Mouse (Mus musculus) heart, embryonic 16.5 days (tissue): Measurements from ENCODE around the gene Xlr5a. TPM values are rescaled to one million over a fixed set of nuclear protein-coding genes. Genes with fewer than 3 reads are reported as not detected.
A peak's percentile ranks its signal among the peaks of the same experiment; 100 is the strongest.
"Not testable (repeated sequence)": the region's sequence is repeated elsewhere in the genome, so short reads cannot be mapped to it uniquely, and the experiment has no call there.

Source experiments
- ATAC-seq: fragments of 200-750 bp; cut with Nextera tagmentation; replicated peaks from 2 replicates; pipeline ENCODE4 v1.8.0; 2017; ENCODE audit warnings: moderate number of reproducible peaks; ENCODE audit not compliant: insufficient read depth, low FRiP score; ENCODE audit errors: extremely low read depth
- H3K27ac ChIP-seq: fragments of 300-500 bp; sonication (generic); 2 replicates; pipeline ENCODE4 v1.5.1; 2014; ENCODE audit warnings: mild to moderate bottlenecking, low read length, control low read depth, moderate library complexity
- H3K27me3 ChIP-seq: fragments of 300-500 bp; sonication (generic); 2 replicates; pipeline ENCODE4 v1.6.1; 2014; ENCODE audit warnings: low read length, mixed read lengths; ENCODE audit not compliant: control insufficient read depth, insufficient read depth
- H3K36me3 ChIP-seq: fragments of 300-500 bp; sonication (generic); 2 replicates; pipeline ENCODE4 v1.6.1; 2014; ENCODE audit not compliant: control insufficient read depth, insufficient read depth
- H3K4me1 ChIP-seq: fragments of 300-500 bp; sonication (generic); 2 replicates; pipeline ENCODE4 v1.6.1; 2014; ENCODE audit warnings: low read length, mixed read lengths; ENCODE audit not compliant: control insufficient read depth, insufficient read depth
- H3K4me2 ChIP-seq: fragments of 300-500 bp; sonication (generic); 2 replicates; pipeline ENCODE4 v1.6.1; 2014; ENCODE audit warnings: low read depth, mild to moderate bottlenecking, control low read depth, low read length
- H3K4me3 ChIP-seq: fragments of 300-500 bp; sonication (generic); 2 replicates; pipeline ENCODE4 v1.5.1; 2014; ENCODE audit warnings: mild to moderate bottlenecking, control low read depth, low read length
- H3K9ac ChIP-seq: fragments of 300-500 bp; sonication (generic); 2 replicates; pipeline ENCODE4 v1.6.1; 2014; ENCODE audit warnings: low read length, control low read depth
- H3K9me3 ChIP-seq: fragments of 300-500 bp; sonication (generic); replicated peaks from 2 replicates; pipeline ENCODE4 v1.6.1; 2016; ENCODE audit warnings: low read length; ENCODE audit not compliant: control insufficient read depth
- WGBS: fragments of 180-500 bp; shearing (Covaris S2); extraction: QIAGEN DNeasy Blood & Tissue Kit; methylation state at CpG from one replicate; pipeline ENCODE4 v1.1.7; 2014; 5-methylcytosine and 5-hydroxymethylcytosine counted together
- polyA plus RNA-seq: library from polyadenylated mRNA; unstranded; fragments of >200 nt; fragmentation: Nextera tagmentation; extraction: Ambion mirVana; gene quantifications from 2 replicates; pipeline ENCODE4 v1.2.1, GENCODE M21; 2015

The Xlr5a gene
- polyA plus RNA-seq, 1 experiment from 2014 or later = not detected

DNA sequence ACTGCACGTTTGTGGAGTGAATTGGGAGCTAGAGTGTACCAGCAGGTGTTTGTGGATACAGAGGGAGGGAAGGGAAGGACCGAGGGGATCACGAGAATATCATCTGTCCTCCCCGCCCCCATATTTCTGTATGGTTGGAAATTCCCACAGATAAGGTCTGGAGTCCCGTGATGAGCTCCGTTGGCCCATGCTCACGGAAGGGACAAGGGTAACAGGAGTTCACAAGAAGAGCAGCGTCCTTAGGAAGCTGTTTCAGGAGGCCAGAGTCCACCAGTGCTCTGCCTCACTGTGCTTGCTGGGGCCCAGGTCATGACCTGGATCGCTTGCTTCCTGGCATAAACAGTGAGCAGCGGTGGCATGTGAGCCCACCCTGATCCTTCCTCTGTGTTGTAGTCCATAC is 3.0 kb upstream of the Xlr5a start:
- not testable (repeated sequence) for H3K9ac ChIP-seq, H3K27me3 ChIP-seq, ATAC-seq, H3K36me3 ChIP-seq, H3K4me2 ChIP-seq, H3K27ac ChIP-seq, H3K4me3 ChIP-seq, H3K4me1 ChIP-seq, H3K9me3 ChIP-seq
- 45% methylated on average over 6 of the region's 10 CpGs for WGBS

DNA sequence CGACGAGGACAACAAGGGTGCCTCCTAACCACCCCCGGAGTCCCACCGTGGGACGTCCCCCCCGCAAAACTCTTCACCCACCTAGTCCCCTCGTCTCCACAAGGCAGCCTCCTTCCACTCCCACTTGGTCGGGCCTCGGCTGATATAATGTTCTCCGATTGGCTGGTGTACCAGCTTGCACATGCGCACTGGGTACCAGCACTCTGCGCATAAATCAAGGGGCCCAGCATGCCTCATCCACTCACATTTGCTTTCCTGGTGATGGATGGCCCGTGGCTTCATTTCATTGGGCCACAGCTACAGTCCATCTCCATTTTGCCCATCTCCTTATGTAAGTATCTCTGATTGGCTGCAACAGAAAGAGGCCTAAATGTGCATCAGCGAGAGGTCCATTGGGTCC is 27.5 kb downstream of the Xlr5a start, which contains the start of gene Xlr3c:
Gene Xlr3c, minus strand, starts transcription at position 121 of the 400 bp plus-strand sequence.
- not testable (repeated sequence) for H3K9ac ChIP-seq, H3K27me3 ChIP-seq, H3K27ac ChIP-seq, H3K4me1 ChIP-seq, H3K4me3 ChIP-seq, ATAC-seq, H3K9me3 ChIP-seq, H3K4me2 ChIP-seq, H3K36me3 ChIP-seq
- 81% methylated on average over 14 of the region's 14 CpGs for WGBS

DNA sequence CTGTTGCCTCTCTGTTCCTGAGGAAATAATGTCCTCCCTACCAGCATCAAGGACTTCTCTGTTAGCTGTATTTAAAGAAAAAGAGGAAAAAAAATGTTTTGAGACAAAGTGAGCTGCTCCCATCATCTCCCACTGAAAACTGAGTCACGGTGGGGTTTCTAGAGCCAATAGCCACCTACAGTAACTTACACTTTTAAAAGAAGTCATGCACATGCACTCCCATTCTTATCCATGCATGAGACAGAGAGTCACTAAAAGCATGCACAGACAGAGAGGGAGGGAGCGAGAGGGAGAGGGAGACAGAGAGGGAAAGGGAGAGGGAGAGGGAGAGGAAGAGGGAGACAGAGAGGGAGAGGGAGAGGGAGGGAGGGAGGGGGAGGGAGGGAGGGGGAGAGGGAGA is 30.3 kb downstream of the Xlr5a start:
- not testable (repeated sequence) for H3K4me1 ChIP-seq, ATAC-seq, H3K9ac ChIP-seq, H3K4me2 ChIP-seq, H3K9me3 ChIP-seq, H3K27me3 ChIP-seq, H3K27ac ChIP-seq, H3K4me3 ChIP-seq, H3K36me3 ChIP-seq
- 87% methylated on average over 1 of the region's 2 CpGs for WGBS

DNA sequence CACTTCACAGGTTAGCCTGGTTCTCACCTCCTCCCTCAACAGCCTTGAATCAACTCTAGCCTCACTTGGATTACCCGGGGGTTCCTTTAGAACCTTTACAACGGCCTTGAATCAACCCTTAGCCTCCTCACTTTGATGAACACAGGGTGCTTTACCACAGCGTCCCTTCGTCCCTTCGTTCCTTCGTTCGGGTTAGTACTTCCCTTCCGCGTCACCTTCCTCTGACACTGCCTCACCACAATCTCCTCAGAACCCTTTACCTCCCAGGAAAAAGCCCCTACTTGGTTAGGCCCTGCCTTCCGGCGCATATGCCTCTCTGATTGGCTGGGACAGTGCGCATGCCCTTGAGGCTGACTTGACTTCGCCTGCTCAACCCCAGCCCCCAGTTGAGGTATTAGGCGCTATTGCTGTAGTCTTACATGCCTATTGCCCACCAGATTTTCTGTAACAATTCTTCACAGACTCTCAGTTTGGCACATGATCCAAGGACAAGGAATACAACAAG is 49.9 kb downstream of the Xlr5a start, which contains the start of gene Xlr4c:
Gene Xlr4c, minus strand, starts transcription at position 310 of the 505 bp plus-strand sequence.
- not testable (repeated sequence) for H3K9ac ChIP-seq, H3K9me3 ChIP-seq, H3K4me1 ChIP-seq, H3K4me3 ChIP-seq, H3K36me3 ChIP-seq, H3K27ac ChIP-seq, H3K27me3 ChIP-seq, ATAC-seq, H3K4me2 ChIP-seq
- 73% methylated on average over 14 of the region's 14 CpGs for WGBS

DNA sequence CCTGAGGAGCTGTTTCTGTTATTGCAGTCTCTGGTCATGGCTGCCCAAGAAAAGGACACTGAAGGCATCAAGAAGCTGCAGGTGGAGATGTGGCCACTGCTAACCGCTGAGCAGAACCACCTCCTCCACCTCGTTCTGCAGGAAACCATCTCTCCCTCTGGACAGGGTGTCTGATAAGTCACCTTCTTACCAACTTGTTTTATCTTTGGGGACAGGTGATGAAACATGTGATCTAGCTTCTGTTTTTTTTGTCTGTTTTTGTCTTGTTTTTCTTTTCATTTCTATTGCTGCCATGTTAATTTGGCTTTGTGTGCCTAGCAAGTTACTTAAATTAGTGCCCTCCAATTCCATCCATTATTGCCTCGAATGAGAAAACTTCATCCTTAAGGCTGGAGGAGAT is 63.5 kb downstream of the Xlr5a start:
- ATAC-seq = no peak
- H3K9ac ChIP-seq = peak overlapping the region; percentile 78

DNA sequence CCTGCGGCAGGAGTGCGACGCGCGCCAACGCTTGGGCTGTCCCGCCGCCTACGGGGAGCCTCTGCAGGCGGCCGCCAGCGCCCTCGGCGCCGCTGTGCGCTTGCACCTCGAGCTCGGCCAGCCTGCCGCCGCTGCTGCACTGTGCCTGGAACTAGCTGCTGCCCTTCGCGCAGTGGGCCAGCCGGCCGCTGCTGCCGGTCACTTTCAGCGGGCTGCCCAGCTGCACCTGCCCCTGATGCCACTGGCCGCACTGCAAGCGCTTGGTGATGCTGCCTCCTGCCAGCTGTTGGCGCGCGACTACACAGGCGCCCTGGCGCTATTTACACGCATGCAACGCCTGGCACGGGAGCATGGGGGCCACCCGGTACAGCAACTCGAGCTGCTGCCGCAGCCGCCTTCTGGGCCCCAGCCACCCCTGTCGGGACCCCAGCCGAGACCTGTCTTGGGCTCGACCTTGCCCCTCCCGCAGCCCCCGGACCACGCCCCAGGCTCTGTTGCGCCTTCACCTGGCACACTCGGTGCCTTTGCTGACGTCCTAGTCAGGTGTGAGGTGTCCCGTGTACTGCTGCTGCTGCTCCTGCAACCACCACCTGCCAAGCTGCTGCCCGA is 64.1 kb downstream of the Xlr5a start:
- peak; percentile 63 for ATAC-seq
- Histone ChIP-seq H3K4me2 (peak overlapping the region; percentile 64), H3K4me1 (peaks cover 5% of the 10 kb centered on the region; the same call in 1 of the 2 replicates), H3K27ac (peak overlapping the region; percentile 93), H3K9ac (peak overlapping the region; percentile 78), H3K9me3 (no peaks in the 10 kb centered on the region), H3K27me3 (no peaks in the 10 kb centered on the region), H3K4me3 (peak overlapping the region; percentile 71), H3K36me3 (no peaks in the 10 kb centered on the region)
- WGBS = 9% methylated on average over 47 of the region's 51 CpGs

More for the DNA sequence above, 63.5 kb downstream of the Xlr5a start:
- H3K4me2 ChIP-seq = peak overlapping the region; percentile 64
- H3K27ac ChIP-seq = no peak overlapping the region; the same call in 1 of the 2 replicates
- H3K36me3 ChIP-seq = no peaks in the 10 kb centered on the region
- no peaks in the 10 kb centered on the region for H3K27me3 ChIP-seq
- H3K4me1 ChIP-seq = peaks cover 5% of the 10 kb centered on the region; the same call in 1 of the 2 replicates
- peak overlapping the region; percentile 71 for H3K4me3 ChIP-seq
- WGBS = 31% methylated on average over 3 of the region's 3 CpGs
- H3K9me3 ChIP-seq = no peaks in the 10 kb centered on the region

DNA sequence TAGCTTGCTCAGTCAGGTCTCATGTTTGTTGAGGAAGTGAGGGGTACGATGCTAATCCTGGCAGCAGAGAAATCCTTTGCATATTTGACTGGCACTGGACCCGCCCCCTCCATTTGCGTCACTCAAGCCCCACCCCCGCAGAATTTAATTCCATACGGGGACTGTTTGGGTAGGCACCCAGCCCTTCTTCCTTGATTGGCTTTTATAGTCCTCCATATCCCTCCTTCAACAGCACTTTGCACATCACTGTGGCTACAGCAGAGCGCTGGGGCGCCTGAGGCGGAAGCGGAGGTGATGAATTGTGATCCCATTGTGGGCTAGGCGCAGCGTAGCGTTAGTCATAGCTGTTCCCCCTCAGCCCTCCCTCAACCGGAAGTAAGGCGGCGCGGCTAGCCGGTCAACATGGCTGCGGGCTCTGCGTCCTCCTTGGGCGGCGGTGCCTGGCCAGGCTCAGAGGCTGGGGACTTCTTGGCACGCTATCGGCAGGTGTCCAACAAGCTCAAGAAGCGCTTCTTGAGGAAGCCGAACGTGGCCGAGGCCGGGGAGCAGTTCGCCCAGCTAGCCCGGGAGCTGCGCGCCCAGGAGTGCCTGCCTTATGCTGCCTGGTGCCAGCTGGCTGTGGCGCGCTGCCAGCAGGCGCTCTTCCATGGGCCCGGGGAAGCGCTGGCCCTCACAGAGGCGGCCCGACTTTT is 64.7 kb downstream of the Xlr5a start, which contains the start of gene F8a:
Gene F8a, plus strand, starts transcription at position 378 of the 692 bp plus-strand sequence.
- Histone ChIP-seq H3K9ac (peak within 1 kb of the TSS; percentile 78), H3K4me1 (peaks cover 5% of the 10 kb centered on the region; the same call in 1 of the 2 replicates), H3K36me3 (no peaks in the 10 kb centered on the region), H3K9me3 (no peaks in the 10 kb centered on the region), H3K4me2 (peak within 1 kb of the TSS; percentile 64), H3K27me3 (no peaks in the 10 kb centered on the region), H3K27ac (peak within 1 kb of the TSS; percentile 93), H3K4me3 (peak within 1 kb of the TSS; percentile 71)
- 10% methylated on average over 38 of the region's 39 CpGs for WGBS
- ATAC-seq = peak; percentile 95

DNA sequence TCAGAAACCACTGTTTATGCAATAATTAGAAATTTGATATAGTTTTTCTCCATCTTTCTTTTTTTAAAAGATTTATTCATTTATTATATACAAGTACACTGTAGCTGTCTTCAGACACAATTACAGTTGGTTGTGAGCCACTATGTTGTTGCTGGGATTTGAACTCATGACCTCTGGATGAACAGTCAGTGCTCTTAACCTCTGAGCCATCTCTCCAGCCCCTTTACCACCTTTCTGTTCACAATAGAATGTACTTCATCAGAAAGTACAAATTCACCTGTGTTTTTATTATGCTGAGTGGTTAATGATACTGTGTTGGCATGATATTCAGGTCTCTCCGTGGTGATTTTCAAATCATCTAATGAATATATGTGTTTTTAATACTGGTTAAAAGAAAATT is 67.4 kb downstream of the Xlr5a start:
- Histone ChIP-seq H3K27ac (no peak overlapping the region), H3K4me2 (no peak overlapping the region), H3K9ac (no peak overlapping the region), H3K4me1 (peaks cover 5% of the 10 kb centered on the region; the same call in 1 of the 2 replicates), H3K36me3 (no peaks in the 10 kb centered on the region), H3K9me3 (no peaks in the 10 kb centered on the region), H3K27me3 (no peaks in the 10 kb centered on the region), H3K4me3 (no peak overlapping the region)
- ATAC-seq = no peak
- 41% methylated on average over 1 of the region's 1 CpGs for WGBS
